Mouse (Mus musculus): ENCODE data around the gene Rab30. TPM values are rescaled to one million over a fixed set of nuclear protein-coding genes. Genes with fewer than 3 reads are reported as not detected.

Gene Rab30
- polyA plus RNA-seq, 2 experiments, result 1.9 to 6.8 TPM

DNA sequence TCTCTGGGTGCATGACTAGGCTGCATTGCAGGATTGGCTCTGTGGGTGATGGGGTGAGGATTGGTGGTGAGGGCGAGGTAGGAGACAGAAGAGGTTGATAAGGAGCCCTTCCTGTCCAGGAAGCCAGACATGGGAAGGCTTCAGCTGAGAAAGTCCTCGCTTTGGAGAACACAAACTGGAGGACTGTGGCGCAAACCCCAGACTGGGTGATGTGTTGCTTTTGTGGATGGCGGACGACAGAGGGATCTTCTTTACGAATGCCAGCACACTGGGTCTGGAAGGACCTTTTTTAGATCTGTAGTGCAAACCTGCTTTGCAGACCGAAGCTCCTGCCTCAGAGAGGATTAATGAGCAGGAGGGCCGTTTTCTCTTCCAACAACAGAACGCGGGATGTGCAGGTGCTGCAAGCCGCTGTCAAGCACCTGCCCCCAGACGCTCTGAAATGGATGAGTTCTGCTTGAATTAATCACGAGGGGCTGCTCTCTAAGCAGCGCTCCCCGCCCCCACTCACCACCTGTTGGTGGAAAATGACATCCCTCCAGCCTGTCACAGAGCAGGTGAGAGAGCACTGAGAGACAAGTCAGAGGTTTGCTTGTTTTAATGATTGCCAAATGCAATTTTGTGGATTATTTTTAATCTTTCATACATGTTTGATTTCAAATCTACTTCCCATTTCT lies 65.2 kb downstream of the Rab30 start:
- Histone ChIP-seq H3K4me1 (replicated peaks; ENCODE audit: control insufficient read depth in 2 of 2, insufficient read depth in 2 of 2, low read length in 1 of 2) (no peaks in the 10 kb centered on the region), H3K4me2 (ENCODE audit: low read depth) (no peak overlapping the region), H3K9ac (replicated peaks) (no peak overlapping the region), H3K27me3 (ENCODE audit: control insufficient read depth, insufficient read depth, low read length) (no peaks in the 10 kb centered on the region), H3K4me3 (ENCODE audit: insufficient read depth in 1 of 2, low read depth in 2 of 2, low read length in 2 of 2) (no peak overlapping the region), H3K27ac (no peak overlapping the region), H3K36me3 (replicated peaks; ENCODE audit: control insufficient read depth, insufficient read depth, low read depth) (no peaks in the 10 kb centered on the region), H3K9me3 (ENCODE audit: control insufficient read depth, low read length) (no peaks in the 10 kb centered on the region)
- ATAC-seq (ENCODE audit: insufficient read depth), result no peak
- TF ChIP-seq EP300 (IDR thresholded peaks at IDR 0.05; ENCODE audit: low read depth) (no peak), CTCF (IDR thresholded peaks at IDR 0.05; ENCODE audit: low read depth) (no peak)
- WGBS (ENCODE audit: insufficient replicate concordance), result 42% methylated on average over 15 of the region's 15 CpGs
- no peak for DNase-seq (ENCODE audit: low read depth in 3 of 3, low spot score in 3 of 3)

DNA sequence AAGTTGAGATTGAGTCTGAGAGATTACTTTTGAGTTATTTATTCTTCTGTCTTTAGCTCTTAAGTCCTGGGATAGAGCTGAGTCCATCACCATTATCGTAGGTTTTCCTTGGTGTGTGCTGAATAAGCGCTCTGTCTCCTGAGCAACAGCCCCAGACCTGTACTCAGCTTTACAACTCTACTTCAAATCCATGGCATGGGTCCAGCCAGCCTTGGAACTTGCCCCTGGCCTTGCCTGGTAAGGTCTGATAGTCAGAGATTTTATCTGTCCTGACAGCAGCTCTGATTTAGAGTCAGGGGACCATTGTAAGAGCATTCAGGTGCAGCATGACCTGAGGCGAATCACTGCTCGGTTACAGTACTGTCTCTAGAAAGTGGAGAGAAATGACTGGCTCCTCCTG lies 66.1 kb downstream of the Rab30 start:
- no peak overlapping the region for H3K27ac ChIP-seq
- no peak overlapping the region for H3K4me2 ChIP-seq (ENCODE audit: low read depth)
- no peaks in the 10 kb centered on the region for H3K9me3 ChIP-seq (ENCODE audit: control insufficient read depth, low read length)
- DNase-seq (ENCODE audit: low read depth in 3 of 3, low spot score in 3 of 3), result no peak
- H3K4me1 ChIP-seq (replicated peaks; ENCODE audit: control insufficient read depth in 2 of 2, insufficient read depth in 2 of 2, low read length in 1 of 2), result no peaks in the 10 kb centered on the region
- 70% methylated on average over 4 of the region's 4 CpGs for WGBS (ENCODE audit: insufficient replicate concordance)
- ATAC-seq (ENCODE audit: insufficient read depth), result no peak
- H3K36me3 ChIP-seq (replicated peaks; ENCODE audit: control insufficient read depth, insufficient read depth, low read depth), result no peaks in the 10 kb centered on the region
- TF ChIP-seq CTCF (IDR thresholded peaks at IDR 0.05; ENCODE audit: low read depth), result no peak
- no peak for TF ChIP-seq EP300 (IDR thresholded peaks at IDR 0.05; ENCODE audit: low read depth)
- H3K9ac ChIP-seq (replicated peaks), result no peak overlapping the region
- H3K27me3 ChIP-seq (ENCODE audit: control insufficient read depth, insufficient read depth, low read length), result no peaks in the 10 kb centered on the region
- H3K4me3 ChIP-seq (ENCODE audit: insufficient read depth in 1 of 2, low read depth in 2 of 2, low read length in 2 of 2), result no peak overlapping the region

DNA sequence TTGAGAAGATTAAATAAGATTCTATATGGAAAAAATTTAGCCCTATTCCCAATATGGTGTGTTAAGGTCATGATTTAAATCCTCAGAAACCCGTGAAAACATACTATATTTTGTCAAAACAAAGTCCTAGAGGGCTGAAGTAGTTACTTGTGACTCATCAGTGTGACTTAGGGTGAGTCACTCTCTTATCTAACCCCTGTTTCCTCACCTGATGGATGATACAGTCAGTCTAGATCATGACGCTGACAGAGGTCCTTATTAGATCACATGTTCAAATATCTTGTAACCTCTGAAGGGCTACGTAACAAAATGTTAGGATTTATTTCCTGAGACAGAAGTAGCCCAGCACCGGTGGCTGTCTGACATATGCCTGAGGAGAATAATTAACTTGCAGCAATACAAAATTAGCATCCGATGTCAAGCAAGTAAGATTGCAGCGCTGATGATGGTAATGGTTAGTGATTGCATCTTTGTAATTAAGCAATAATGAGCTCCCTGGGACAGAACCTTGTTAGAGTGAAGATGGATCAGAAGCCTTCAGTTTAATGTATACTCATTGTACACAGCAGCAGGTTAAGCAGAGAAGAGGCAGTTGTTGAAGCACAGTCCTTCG lies 70.4 kb downstream of the Rab30 start:
- Histone ChIP-seq H3K4me1 (replicated peaks; ENCODE audit: control insufficient read depth in 2 of 2, insufficient read depth in 2 of 2, low read length in 1 of 2) (no peaks in the 10 kb centered on the region), H3K27ac (no peak overlapping the region), H3K4me2 (ENCODE audit: low read depth) (no peak overlapping the region), H3K4me3 (ENCODE audit: insufficient read depth in 1 of 2, low read depth in 2 of 2, low read length in 2 of 2) (no peak overlapping the region), H3K9me3 (ENCODE audit: control insufficient read depth, low read length) (no peaks in the 10 kb centered on the region), H3K36me3 (replicated peaks; ENCODE audit: control insufficient read depth, insufficient read depth, low read depth) (no peaks in the 10 kb centered on the region), H3K27me3 (ENCODE audit: control insufficient read depth, insufficient read depth, low read length) (no peaks in the 10 kb centered on the region), H3K9ac (replicated peaks) (no peak overlapping the region)
- ATAC-seq (ENCODE audit: insufficient read depth) (no peak), DNase-seq (ENCODE audit: low read depth in 3 of 3, low spot score in 3 of 3) (no peak)
- whole genome bisulfite sequencing (ENCODE audit: insufficient replicate concordance), result 70% methylated on average over 7 of the region's 7 CpGs
- TF ChIP-seq EP300 (IDR thresholded peaks at IDR 0.05; ENCODE audit: low read depth) (no peak), CTCF (IDR thresholded peaks at IDR 0.05; ENCODE audit: low read depth) (no peak)

DNA sequence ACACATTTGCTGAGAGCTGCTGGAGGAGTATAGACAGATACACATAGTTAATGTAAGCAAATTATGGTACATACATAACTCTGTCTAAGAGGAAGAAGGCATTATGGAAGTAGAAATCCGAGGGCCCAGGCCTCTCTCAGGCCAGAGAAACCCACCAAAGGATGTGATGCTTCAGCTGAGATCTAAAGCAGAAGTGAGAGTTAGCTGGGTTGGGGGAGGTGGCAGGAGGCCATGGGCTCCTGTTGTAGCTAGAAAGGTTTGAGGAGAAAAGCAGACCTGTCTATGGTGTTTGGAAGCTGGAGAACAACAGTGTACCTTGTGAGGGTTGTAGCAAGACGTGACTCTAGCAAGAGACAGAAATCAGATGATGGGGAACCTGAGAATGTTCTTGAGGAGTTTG lies 75.8 kb downstream of the Rab30 start:
- Histone ChIP-seq H3K4me2 (ENCODE audit: low read depth) (no peak overlapping the region), H3K9me3 (ENCODE audit: control insufficient read depth, low read length) (no peaks in the 10 kb centered on the region), H3K36me3 (replicated peaks; ENCODE audit: control insufficient read depth, insufficient read depth, low read depth) (no peaks in the 10 kb centered on the region), H3K27ac (no peak overlapping the region), H3K4me1 (replicated peaks; ENCODE audit: control insufficient read depth in 2 of 2, insufficient read depth in 2 of 2, low read length in 1 of 2) (no peaks in the 10 kb centered on the region), H3K4me3 (ENCODE audit: insufficient read depth in 1 of 2, low read depth in 2 of 2, low read length in 2 of 2) (no peak overlapping the region), H3K27me3 (ENCODE audit: control insufficient read depth, insufficient read depth, low read length) (no peaks in the 10 kb centered on the region), H3K9ac (replicated peaks) (no peak overlapping the region)
- WGBS (ENCODE audit: insufficient replicate concordance), result 37% methylated on average over 2 of the region's 2 CpGs
- DNase-seq (ENCODE audit: low read depth in 3 of 3, low spot score in 3 of 3), result no peak
- no peak for ATAC-seq (ENCODE audit: insufficient read depth)
- TF ChIP-seq CTCF (IDR thresholded peaks at IDR 0.05; ENCODE audit: low read depth), result no peak
- TF ChIP-seq EP300 (IDR thresholded peaks at IDR 0.05; ENCODE audit: low read depth), result no peak

DNA sequence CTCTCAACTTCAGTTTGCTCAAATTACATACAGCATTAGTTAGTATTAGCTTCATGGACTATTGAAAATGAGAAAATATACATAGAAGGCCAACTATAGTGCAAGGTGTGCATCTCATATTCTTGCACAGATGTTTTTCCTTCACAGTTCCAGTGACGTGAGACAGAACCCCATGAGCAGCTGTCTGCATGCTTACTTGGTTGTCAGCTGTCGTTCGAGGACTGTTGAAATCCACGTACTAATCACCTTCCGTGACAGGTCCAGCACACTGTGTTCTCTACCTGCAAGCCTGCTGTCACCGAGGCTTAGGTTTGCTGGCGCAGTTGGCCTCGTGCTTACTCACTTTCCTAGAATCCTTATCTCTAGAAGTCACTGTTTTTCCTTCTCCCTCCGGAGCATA lies 76.5 kb downstream of the Rab30 start:
- no peak overlapping the region for H3K27ac ChIP-seq
- WGBS (ENCODE audit: insufficient replicate concordance), result 68% methylated on average over 9 of the region's 9 CpGs
- H3K4me3 ChIP-seq (ENCODE audit: insufficient read depth in 1 of 2, low read depth in 2 of 2, low read length in 2 of 2), result no peak overlapping the region
- no peak overlapping the region for H3K9ac ChIP-seq (replicated peaks)
- DNase-seq (ENCODE audit: low read depth in 3 of 3, low spot score in 3 of 3) (peak in 1 of 3 experiments; percentile 6), ATAC-seq (ENCODE audit: insufficient read depth) (no peak)
- no peaks in the 10 kb centered on the region for H3K4me1 ChIP-seq (replicated peaks; ENCODE audit: control insufficient read depth in 2 of 2, insufficient read depth in 2 of 2, low read length in 1 of 2)
- no peak overlapping the region for H3K4me2 ChIP-seq (ENCODE audit: low read depth)
- H3K27me3 ChIP-seq (ENCODE audit: control insufficient read depth, insufficient read depth, low read length), result no peaks in the 10 kb centered on the region
- no peaks in the 10 kb centered on the region for H3K9me3 ChIP-seq (ENCODE audit: control insufficient read depth, low read length)
- no peak for TF ChIP-seq CTCF (IDR thresholded peaks at IDR 0.05; ENCODE audit: low read depth)
- no peak for TF ChIP-seq EP300 (IDR thresholded peaks at IDR 0.05; ENCODE audit: low read depth)
- no peaks in the 10 kb centered on the region for H3K36me3 ChIP-seq (replicated peaks; ENCODE audit: control insufficient read depth, insufficient read depth, low read depth)

All from liver, embryonic 14.5 days (tissue).